Mouse (Mus musculus): ENCODE measurements at regions not wholly inside any gene's neighbourhood (a gene's known extent, or its start where the extent isn't known, plus 50 kb on each side); places are given as distances from the start of the nearest gene placed in this dataset.

DNA sequence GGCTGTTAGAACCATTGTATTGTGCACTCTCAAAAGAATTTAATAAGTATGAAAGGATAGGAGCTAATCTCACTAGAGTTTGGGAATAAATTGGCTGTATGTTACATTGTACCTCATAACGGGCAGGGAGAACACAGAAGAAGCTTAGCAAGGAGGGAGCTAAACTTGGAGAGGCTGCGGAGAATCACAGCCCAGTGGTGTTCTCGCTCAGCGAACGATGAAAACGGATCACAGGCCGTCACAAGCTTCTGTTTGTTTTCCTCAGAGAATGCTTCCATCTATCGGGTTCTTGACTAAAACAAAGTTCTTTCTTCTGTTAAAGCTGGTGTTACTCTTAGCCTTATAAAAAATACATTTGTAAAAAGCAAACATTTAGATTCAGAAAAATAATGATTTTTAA is 178.2 kb upstream of the Rnd3 start:
- Histone ChIP-seq H3K4me1 (replicated peaks) (0 out of 2 replicates have a peak, but pooled peaks cover 2% of the 10 kb centered on the region), H3K36me3 (no peaks in the 10 kb centered on the region), H3K4me2 (no peak overlapping the region), H3K9me3 (replicated peaks) (no peaks in the 10 kb centered on the region), H3K27ac (ENCODE audit: poor library complexity, severe bottlenecking) (no peak overlapping the region), H3K27me3 (replicated peaks) (no peaks in the 10 kb centered on the region), H3K4me3 (no peak overlapping the region), H3K9ac (no peak overlapping the region)
- 71% methylated on average over 8 of the region's 8 CpGs for WGBS
- no peak for ATAC-seq (ENCODE audit: insufficient number of reproducible peaks, low FRiP score)

- no peak for ATAC-seq (ENCODE audit: insufficient number of reproducible peaks, low FRiP score)
- H3K36me3 ChIP-seq = no peaks in the 10 kb centered on the region
- 0 out of 2 replicates have a peak, but pooled peaks cover 6% of the 10 kb centered on the region for H3K4me1 ChIP-seq (replicated peaks)
- no peak overlapping the region for H3K9ac ChIP-seq
- no peaks in the 10 kb centered on the region for H3K27me3 ChIP-seq (replicated peaks)
- no peak overlapping the region for H3K27ac ChIP-seq (ENCODE audit: poor library complexity, severe bottlenecking)
- H3K4me3 ChIP-seq = no peak overlapping the region
- H3K4me2 ChIP-seq = no peak overlapping the region
- WGBS = 61% methylated on average over 5 of the region's 5 CpGs
- H3K9me3 ChIP-seq (replicated peaks) = peaks cover 3% of the 10 kb centered on the region; the same call in 1 of the 2 replicates
Measured at GRCm38 (mm10) chr2:51321676-51322075, 172.8 kb upstream of the Rnd3 start.

DNA sequence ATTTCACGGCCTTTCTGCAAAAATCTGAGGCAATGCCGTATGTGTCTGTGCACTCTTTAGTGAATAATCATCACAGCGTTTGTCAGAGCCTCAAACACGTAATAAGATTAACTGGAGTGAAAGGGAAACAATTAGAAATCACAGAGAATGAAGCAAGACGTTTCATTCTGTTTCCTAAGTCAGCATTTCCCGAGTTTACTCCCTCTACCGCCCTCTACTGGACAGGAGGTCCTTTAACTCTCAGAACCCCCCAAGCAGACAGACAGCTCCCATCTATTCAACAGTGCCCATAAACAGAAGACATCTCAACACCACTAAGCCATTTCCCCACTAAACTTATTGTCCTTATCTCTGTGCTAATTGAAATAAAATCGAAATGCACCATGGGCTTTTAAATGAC is 167.5 kb upstream of the Rnd3 start:
- no peak for ATAC-seq (ENCODE audit: insufficient number of reproducible peaks, low FRiP score)

GRCm38 (mm10) chr2:51313414-51313813 is 164.5 kb upstream of the Rnd3 start:
- no peak overlapping the region for H3K4me3 ChIP-seq
- H3K9me3 ChIP-seq (replicated peaks) = peaks cover 3% of the 10 kb centered on the region; the same call in 1 of the 2 replicates
- no peaks in the 10 kb centered on the region for H3K36me3 ChIP-seq
- ATAC-seq (ENCODE audit: insufficient number of reproducible peaks, low FRiP score) = no peak
- H3K9ac ChIP-seq = no peak overlapping the region
- H3K4me2 ChIP-seq = no peak overlapping the region
- H3K27ac ChIP-seq (ENCODE audit: poor library complexity, severe bottlenecking) = no peak overlapping the region
- WGBS = 83% methylated on average over 4 of the region's 4 CpGs
- no peaks in the 10 kb centered on the region for H3K4me1 ChIP-seq (replicated peaks)
- no peaks in the 10 kb centered on the region for H3K27me3 ChIP-seq (replicated peaks)

More for the DNA sequence above, 167.5 kb upstream of the Rnd3 start:
- no peak overlapping the region for H3K4me2 ChIP-seq
- no peak overlapping the region for H3K4me3 ChIP-seq
- no peak overlapping the region for H3K27ac ChIP-seq (ENCODE audit: poor library complexity, severe bottlenecking)
- no peaks in the 10 kb centered on the region for H3K4me1 ChIP-seq (replicated peaks)
- peaks cover 3% of the 10 kb centered on the region; the same call in 1 of the 2 replicates for H3K9me3 ChIP-seq (replicated peaks)
- no peak overlapping the region for H3K9ac ChIP-seq
- WGBS = 79% methylated on average over 8 of the region's 8 CpGs
- H3K27me3 ChIP-seq (replicated peaks) = no peaks in the 10 kb centered on the region
- H3K36me3 ChIP-seq = no peaks in the 10 kb centered on the region

DNA sequence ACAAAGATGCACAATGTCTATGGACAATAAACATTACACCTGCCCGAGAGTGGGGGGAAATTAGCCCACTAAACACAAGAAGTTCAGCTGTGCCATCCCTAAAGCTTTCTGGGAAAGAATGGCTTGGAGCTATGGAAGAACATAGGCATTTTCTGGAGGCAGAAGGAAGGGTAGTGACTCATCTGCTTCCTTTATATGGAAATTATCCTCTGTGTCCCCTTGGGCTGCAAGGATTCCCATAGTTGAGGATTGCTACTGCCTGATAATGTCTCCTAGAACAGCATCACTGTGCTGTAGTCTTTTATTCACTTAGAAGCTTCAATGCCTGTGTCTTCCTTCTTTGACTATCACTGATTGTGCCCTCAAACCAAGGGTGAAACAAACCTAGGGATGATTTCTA is 157.3 kb upstream of the Rnd3 start:
- H3K27me3 ChIP-seq (replicated peaks) = no peaks in the 10 kb centered on the region
- H3K27ac ChIP-seq (ENCODE audit: poor library complexity, severe bottlenecking) = peak overlapping the region; percentile 27; the same call in 1 of the 2 replicates
- H3K9ac ChIP-seq = no peak overlapping the region
- H3K4me1 ChIP-seq (replicated peaks) = no peaks in the 10 kb centered on the region
- H3K9me3 ChIP-seq (replicated peaks) = no peaks in the 10 kb centered on the region
- 89% methylated on average over 1 of the region's 1 CpGs for WGBS
- ATAC-seq (ENCODE audit: insufficient number of reproducible peaks, low FRiP score) = no peak
- no peaks in the 10 kb centered on the region for H3K36me3 ChIP-seq
- H3K4me3 ChIP-seq = no peak overlapping the region
- no peak overlapping the region for H3K4me2 ChIP-seq

- Histone ChIP-seq H3K4me2 (no peak overlapping the region), H3K4me1 (replicated peaks) (no peaks in the 10 kb centered on the region), H3K9ac (no peak overlapping the region), H3K27me3 (replicated peaks) (no peaks in the 10 kb centered on the region), H3K27ac (ENCODE audit: poor library complexity, severe bottlenecking) (no peak overlapping the region), H3K4me3 (no peak overlapping the region), H3K9me3 (replicated peaks) (no peaks in the 10 kb centered on the region), H3K36me3 (no peaks in the 10 kb centered on the region)
- 41% methylated on average over 6 of the region's 6 CpGs for WGBS
- no peak for ATAC-seq (ENCODE audit: insufficient number of reproducible peaks, low FRiP score)
Measured at GRCm38 (mm10) chr2:51305411-51305810, 156.5 kb upstream of the Rnd3 start.

DNA sequence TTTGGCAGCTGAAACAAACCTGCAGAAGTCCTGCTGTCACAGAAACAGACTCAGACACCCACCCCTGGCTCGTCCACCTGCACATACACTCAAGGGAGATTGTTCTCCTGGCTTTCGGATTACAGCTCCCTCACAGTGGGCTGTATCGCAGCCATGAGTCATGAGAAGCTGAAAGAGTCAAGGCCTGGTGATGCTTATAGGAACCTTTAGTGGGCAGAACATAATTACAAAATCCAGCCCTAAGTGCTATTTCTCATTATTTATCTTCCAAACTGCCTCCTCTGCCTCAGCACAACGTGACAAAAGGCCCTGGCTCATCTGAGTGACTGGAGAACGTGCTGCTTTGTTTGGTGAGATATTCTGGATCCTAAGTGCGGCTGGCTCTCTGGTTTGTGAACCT is 155.8 kb upstream of the Rnd3 start:
- no peaks in the 10 kb centered on the region for H3K27me3 ChIP-seq (replicated peaks)
- H3K4me3 ChIP-seq = no peak overlapping the region
- H3K4me1 ChIP-seq (replicated peaks) = no peaks in the 10 kb centered on the region
- WGBS = 61% methylated on average over 6 of the region's 6 CpGs
- H3K4me2 ChIP-seq = no peak overlapping the region
- no peaks in the 10 kb centered on the region for H3K36me3 ChIP-seq
- no peak overlapping the region for H3K9ac ChIP-seq
- no peaks in the 10 kb centered on the region for H3K9me3 ChIP-seq (replicated peaks)
- ATAC-seq (ENCODE audit: insufficient number of reproducible peaks, low FRiP score) = no peak
- H3K27ac ChIP-seq (ENCODE audit: poor library complexity, severe bottlenecking) = no peak overlapping the region

- no peak for ATAC-seq (ENCODE audit: insufficient number of reproducible peaks, low FRiP score)
Measured at GRCm38 (mm10) chr2:51290659-51291260, 141.8 kb upstream of the Rnd3 start.

DNA sequence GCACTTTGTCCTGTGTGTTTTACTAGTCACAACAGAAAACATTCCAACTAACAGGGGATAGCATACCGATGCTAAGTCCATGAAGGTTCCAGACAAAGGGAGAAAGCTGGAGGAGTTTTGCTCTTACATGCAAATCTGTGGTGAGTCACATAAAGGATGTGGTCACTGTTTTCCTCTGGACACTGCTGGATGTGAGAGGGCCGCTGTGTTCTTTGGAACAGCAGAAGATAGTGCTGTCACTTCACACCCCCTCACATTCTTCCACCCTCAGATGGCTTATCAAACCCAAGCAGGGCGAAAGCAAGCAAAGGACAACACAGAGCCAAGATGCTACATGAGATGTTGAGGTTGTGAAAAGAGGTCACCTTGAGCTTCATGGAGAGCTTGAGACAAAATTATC is 139.8 kb upstream of the Rnd3 start:
- H3K27ac ChIP-seq (ENCODE audit: poor library complexity, severe bottlenecking) = no peak overlapping the region
- no peak overlapping the region for H3K4me2 ChIP-seq
- no peak for ATAC-seq (ENCODE audit: insufficient number of reproducible peaks, low FRiP score)
- no peak overlapping the region for H3K9ac ChIP-seq
- no peak overlapping the region for H3K4me3 ChIP-seq
- H3K9me3 ChIP-seq (replicated peaks) = no peaks in the 10 kb centered on the region
- WGBS = 37% methylated on average over 3 of the region's 3 CpGs
- H3K36me3 ChIP-seq = no peaks in the 10 kb centered on the region
- H3K27me3 ChIP-seq (replicated peaks) = no peaks in the 10 kb centered on the region
- H3K4me1 ChIP-seq (replicated peaks) = peaks cover 11% of the 10 kb centered on the region

More at GRCm38 (mm10) chr2:51290659-51291260, 141.8 kb upstream of the Rnd3 start:
- Histone ChIP-seq H3K4me1 (replicated peaks) (peaks cover 5% of the 10 kb centered on the region), H3K4me2 (no peak overlapping the region), H3K36me3 (no peaks in the 10 kb centered on the region), H3K27ac (ENCODE audit: poor library complexity, severe bottlenecking) (no peak overlapping the region), H3K9ac (no peak overlapping the region), H3K9me3 (replicated peaks) (no peaks in the 10 kb centered on the region), H3K27me3 (replicated peaks) (no peaks in the 10 kb centered on the region), H3K4me3 (no peak overlapping the region)
- 53% methylated on average over 5 of the region's 5 CpGs for WGBS

- Histone ChIP-seq H3K36me3 (no peaks in the 10 kb centered on the region), H3K4me1 (replicated peaks) (peaks cover 19% of the 10 kb centered on the region), H3K9me3 (replicated peaks) (no peaks in the 10 kb centered on the region), H3K27me3 (replicated peaks) (no peaks in the 10 kb centered on the region), H3K4me3 (no peak overlapping the region), H3K4me2 (no peak overlapping the region), H3K9ac (no peak overlapping the region), H3K27ac (ENCODE audit: poor library complexity, severe bottlenecking) (no peak overlapping the region)
- no peak for ATAC-seq (ENCODE audit: insufficient number of reproducible peaks, low FRiP score)
- WGBS = 63% methylated on average over 1 of the region's 1 CpGs
Measured at GRCm38 (mm10) chr2:51285632-51286031, 136.7 kb upstream of the Rnd3 start.

DNA sequence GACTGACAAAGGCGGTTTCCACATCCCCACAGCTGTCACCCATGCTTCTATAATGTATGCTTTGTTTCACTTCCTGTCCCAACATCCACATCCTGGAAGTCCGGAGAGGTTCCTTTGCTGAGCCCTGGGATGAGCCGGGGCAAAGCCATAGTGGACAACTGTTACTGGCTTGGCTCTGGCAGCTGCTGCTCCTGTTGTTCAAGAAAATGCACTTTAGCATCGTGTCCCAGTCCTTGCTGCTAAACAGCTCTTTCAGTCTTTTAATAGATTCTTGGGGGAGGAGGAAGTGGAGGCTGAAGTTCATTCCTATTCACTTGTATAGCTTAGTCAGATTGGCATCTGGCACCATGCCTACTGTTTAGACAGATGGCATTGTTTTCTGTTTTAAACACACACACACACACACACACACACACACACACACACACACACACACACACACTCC is 135.9 kb upstream of the Rnd3 start:
- Histone ChIP-seq H3K9ac (no peak overlapping the region), H3K4me1 (replicated peaks) (peaks cover 21% of the 10 kb centered on the region), H3K36me3 (no peaks in the 10 kb centered on the region), H3K27me3 (replicated peaks) (no peaks in the 10 kb centered on the region), H3K4me3 (no peak overlapping the region), H3K4me2 (no peak overlapping the region), H3K27ac (ENCODE audit: poor library complexity, severe bottlenecking) (no peak overlapping the region), H3K9me3 (replicated peaks) (no peaks in the 10 kb centered on the region)
- 36% methylated on average over 4 of the region's 4 CpGs for WGBS
- ATAC-seq (ENCODE audit: insufficient number of reproducible peaks, low FRiP score) = no peak

Measured in heart, embryonic 12.5 days (tissue).